Mouse (Mus musculus): ENCODE results near the gene Tctn1. TPM values are rescaled to one million over a fixed set of nuclear protein-coding genes. Genes with fewer than 3 reads are reported as not detected.

Tctn1 gene
- polyA plus RNA-seq, 1 experiment from 2014 or later, result 0.74 TPM

DNA sequence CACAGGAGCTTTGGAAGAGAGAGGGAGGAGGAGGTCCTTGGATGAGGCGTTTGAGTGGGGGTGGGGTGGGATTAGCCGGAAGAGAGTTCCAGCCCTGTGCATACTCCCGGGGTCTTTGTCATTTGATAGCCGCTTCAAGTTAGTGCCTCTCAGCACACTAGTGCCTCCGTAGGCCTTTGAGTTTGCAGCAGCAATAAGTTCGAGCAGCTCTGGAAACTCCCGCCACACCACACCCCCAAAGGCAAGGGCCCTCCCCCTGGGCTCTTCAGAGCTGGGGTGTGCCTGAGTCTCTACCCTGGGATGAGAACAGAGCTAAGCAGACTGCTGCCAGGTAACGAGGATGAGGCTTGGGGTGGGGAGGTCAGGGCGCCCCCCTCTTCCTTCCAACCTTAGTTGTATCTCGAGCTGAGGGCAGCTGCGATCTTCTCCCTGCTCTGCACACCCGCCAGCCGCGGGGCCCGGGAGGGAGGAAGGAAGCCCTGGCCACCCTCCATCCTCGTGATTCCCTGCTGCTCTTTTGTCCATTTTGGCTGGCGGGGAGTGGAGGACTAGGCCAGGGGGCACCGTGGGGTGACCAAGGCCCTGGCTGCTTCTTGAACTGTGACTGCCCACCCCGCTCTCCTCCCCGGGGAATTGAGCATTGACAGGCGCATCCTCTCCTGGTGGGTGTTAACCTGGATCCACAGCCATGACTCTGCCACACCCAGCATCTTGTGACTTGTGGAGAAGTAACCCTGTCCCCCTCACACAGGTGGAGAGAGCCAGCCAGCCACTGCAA, 54.5 kb downstream of the Tctn1 start:
- H3K9ac ChIP-seq (ENCODE audit: low read depth, low read length), result peak overlapping the region; percentile 37; the same call in 1 of the 2 replicates
- H3K4me1 ChIP-seq (ENCODE audit: control insufficient read depth, low read depth, low read length), result peaks cover 4% of the 10 kb centered on the region
- no peak overlapping the region; the same call in 1 of the 2 replicates for H3K27ac ChIP-seq (ENCODE audit: low read length)
- peak overlapping the region; percentile 42 for H3K4me2 ChIP-seq (ENCODE audit: low read depth, low read length)
- H3K4me3 ChIP-seq (ENCODE audit: low read depth, low read length), result peak overlapping the region; percentile 46
- no peaks in the 10 kb centered on the region for H3K9me3 ChIP-seq (replicated peaks; ENCODE audit: control insufficient read depth, low read length)
- WGBS (ENCODE audit: insufficient replicate concordance), result 11% methylated on average over 21 of the region's 21 CpGs
- H3K36me3 ChIP-seq (ENCODE audit: control insufficient read depth, insufficient read depth), result no peaks in the 10 kb centered on the region
- H3K27me3 ChIP-seq (ENCODE audit: control insufficient read depth, insufficient read depth, low read depth, low read length), result no peaks in the 10 kb centered on the region; the same call in 1 of the 2 replicates
- peak; percentile 16; the same call in 1 of the 2 replicates for ATAC-seq (ENCODE audit: low read depth)

DNA sequence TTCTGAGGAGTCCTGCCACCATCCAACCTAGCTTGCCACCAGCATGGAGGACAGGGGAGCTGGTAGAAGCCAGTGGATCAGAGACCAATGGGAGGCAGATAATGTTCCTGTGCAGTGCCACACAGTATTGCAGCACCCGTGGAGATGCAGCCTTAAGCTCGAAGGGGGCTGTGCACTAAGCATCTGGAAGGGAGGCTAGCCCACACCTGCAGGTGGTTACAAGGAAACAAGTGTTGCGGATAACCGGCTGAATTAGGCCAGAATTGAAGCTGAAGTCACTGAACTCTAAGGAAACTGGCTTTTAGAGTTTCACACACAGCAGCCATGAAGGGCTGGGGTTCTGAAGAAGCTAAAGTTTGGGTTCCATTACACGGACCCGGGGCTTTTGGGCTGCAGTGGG, 55.4 kb downstream of the Tctn1 start:
- Histone ChIP-seq H3K4me3 (ENCODE audit: low read depth, low read length) (no peak overlapping the region), H3K27me3 (ENCODE audit: control insufficient read depth, insufficient read depth, low read depth, low read length) (no peaks in the 10 kb centered on the region; the same call in 1 of the 2 replicates), H3K4me2 (ENCODE audit: low read depth, low read length) (no peak overlapping the region), H3K9ac (ENCODE audit: low read depth, low read length) (no peak overlapping the region), H3K36me3 (ENCODE audit: control insufficient read depth, insufficient read depth) (no peaks in the 10 kb centered on the region), H3K4me1 (ENCODE audit: control insufficient read depth, low read depth, low read length) (peaks cover 4% of the 10 kb centered on the region), H3K9me3 (replicated peaks; ENCODE audit: control insufficient read depth, low read length) (no peaks in the 10 kb centered on the region), H3K27ac (ENCODE audit: low read length) (no peak overlapping the region)
- WGBS (ENCODE audit: insufficient replicate concordance), result 61% methylated on average over 6 of the region's 6 CpGs
- no peak for ATAC-seq (ENCODE audit: low read depth)

- Histone ChIP-seq H3K27me3 (ENCODE audit: control insufficient read depth, insufficient read depth, low read depth, low read length) (no peaks in the 10 kb centered on the region; the same call in 1 of the 2 replicates), H3K4me1 (ENCODE audit: control insufficient read depth, low read depth, low read length) (peaks cover 4% of the 10 kb centered on the region), H3K36me3 (ENCODE audit: control insufficient read depth, insufficient read depth) (no peaks in the 10 kb centered on the region), H3K9me3 (replicated peaks; ENCODE audit: control insufficient read depth, low read length) (no peaks in the 10 kb centered on the region), H3K4me3 (ENCODE audit: low read depth, low read length) (no peak within 1 kb of the TSS), H3K9ac (ENCODE audit: low read depth, low read length) (no peak within 1 kb of the TSS), H3K27ac (ENCODE audit: low read length) (no peak within 1 kb of the TSS), H3K4me2 (ENCODE audit: low read depth, low read length) (no peak within 1 kb of the TSS)
- no peak for ATAC-seq (ENCODE audit: low read depth)
- 45% methylated on average over 4 of the region's 4 CpGs for WGBS (ENCODE audit: insufficient replicate concordance)
Measured at GRCm38 (mm10) chr5:122206475-122206874, 57.8 kb downstream of the Tctn1 start, which contains the start of gene Hvcn1. Gene Hvcn1, plus strand, starts transcription at chr5:122206804.

DNA sequence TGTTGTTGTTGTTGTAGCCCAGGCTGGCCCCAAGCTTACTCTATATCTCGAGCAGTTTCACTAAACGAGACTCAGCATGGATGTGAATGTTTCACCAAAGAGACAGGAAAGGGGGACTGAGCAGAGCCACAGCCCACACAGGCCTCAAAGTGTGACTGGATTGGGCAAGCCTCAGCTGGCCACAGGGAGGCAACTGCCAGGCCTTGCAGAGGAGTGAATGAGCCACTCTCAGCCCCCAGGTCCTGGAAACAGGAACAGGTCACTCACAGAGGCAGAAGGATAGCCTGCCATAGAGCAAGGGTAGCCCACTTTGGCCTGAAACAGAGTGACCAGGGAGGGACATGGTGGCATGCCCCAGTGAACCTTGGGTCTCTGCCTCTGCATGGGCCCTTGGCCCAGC, 60.1 kb downstream of the Tctn1 start:
- no peaks in the 10 kb centered on the region; the same call in 1 of the 2 replicates for H3K9me3 ChIP-seq (replicated peaks; ENCODE audit: control insufficient read depth, low read length)
- H3K36me3 ChIP-seq (ENCODE audit: control insufficient read depth, insufficient read depth), result no peaks in the 10 kb centered on the region
- ATAC-seq (ENCODE audit: low read depth), result no peak
- H3K9ac ChIP-seq (ENCODE audit: low read depth, low read length), result no peak overlapping the region
- H3K4me2 ChIP-seq (ENCODE audit: low read depth, low read length), result no peak overlapping the region
- H3K4me1 ChIP-seq (ENCODE audit: control insufficient read depth, low read depth, low read length), result no peaks in the 10 kb centered on the region
- no peak overlapping the region for H3K4me3 ChIP-seq (ENCODE audit: low read depth, low read length)
- WGBS (ENCODE audit: insufficient replicate concordance), result 34% methylated on average over 2 of the region's 2 CpGs
- no peak overlapping the region for H3K27ac ChIP-seq (ENCODE audit: low read length)
- H3K27me3 ChIP-seq (ENCODE audit: control insufficient read depth, insufficient read depth, low read depth, low read length), result no peaks in the 10 kb centered on the region

- Histone ChIP-seq H3K9me3 (replicated peaks; ENCODE audit: control insufficient read depth, low read length) (no peaks in the 10 kb centered on the region; the same call in 1 of the 2 replicates), H3K27me3 (ENCODE audit: control insufficient read depth, insufficient read depth, low read depth, low read length) (no peaks in the 10 kb centered on the region), H3K27ac (ENCODE audit: low read length) (no peak overlapping the region), H3K4me2 (ENCODE audit: low read depth, low read length) (no peak overlapping the region), H3K4me1 (ENCODE audit: control insufficient read depth, low read depth, low read length) (no peaks in the 10 kb centered on the region), H3K36me3 (ENCODE audit: control insufficient read depth, insufficient read depth) (no peaks in the 10 kb centered on the region), H3K9ac (ENCODE audit: low read depth, low read length) (no peak overlapping the region), H3K4me3 (ENCODE audit: low read depth, low read length) (no peak overlapping the region)
- WGBS (ENCODE audit: insufficient replicate concordance), result 58% methylated on average over 6 of the region's 6 CpGs
- ATAC-seq (ENCODE audit: low read depth), result no peak
Measured at GRCm38 (mm10) chr5:122201904-122202303, 62.4 kb downstream of the Tctn1 start.

- Histone ChIP-seq H3K27me3 (ENCODE audit: control insufficient read depth, insufficient read depth, low read depth, low read length) (no peaks in the 10 kb centered on the region), H3K4me3 (ENCODE audit: low read depth, low read length) (no peak overlapping the region), H3K4me1 (ENCODE audit: control insufficient read depth, low read depth, low read length) (no peaks in the 10 kb centered on the region), H3K27ac (ENCODE audit: low read length) (no peak overlapping the region), H3K4me2 (ENCODE audit: low read depth, low read length) (no peak overlapping the region), H3K36me3 (ENCODE audit: control insufficient read depth, insufficient read depth) (no peaks in the 10 kb centered on the region), H3K9me3 (replicated peaks; ENCODE audit: control insufficient read depth, low read length) (no peaks in the 10 kb centered on the region; the same call in 1 of the 2 replicates), H3K9ac (ENCODE audit: low read depth, low read length) (no peak overlapping the region)
- WGBS (ENCODE audit: insufficient replicate concordance), result 75% methylated on average over 4 of the region's 4 CpGs
- ATAC-seq (ENCODE audit: low read depth), result no peak
Measured at GRCm38 (mm10) chr5:122200872-122201271, 63.4 kb downstream of the Tctn1 start.

- no peak overlapping the region for H3K9ac ChIP-seq (ENCODE audit: low read depth, low read length)
- 27% methylated on average over 3 of the region's 4 CpGs for WGBS (ENCODE audit: insufficient replicate concordance)
- no peak overlapping the region for H3K4me3 ChIP-seq (ENCODE audit: low read depth, low read length)
- no peaks in the 10 kb centered on the region for H3K36me3 ChIP-seq (ENCODE audit: control insufficient read depth, insufficient read depth)
- 0 out of 2 replicates have a peak overlapping the region, but pooled peaks have one; percentile 20 for H3K4me2 ChIP-seq (ENCODE audit: low read depth, low read length)
- no peak for ATAC-seq (ENCODE audit: low read depth)
- H3K9me3 ChIP-seq (replicated peaks; ENCODE audit: control insufficient read depth, low read length), result no peaks in the 10 kb centered on the region
- no peak overlapping the region for H3K27ac ChIP-seq (ENCODE audit: low read length)
- H3K4me1 ChIP-seq (ENCODE audit: control insufficient read depth, low read depth, low read length), result peaks cover 6% of the 10 kb centered on the region
- H3K27me3 ChIP-seq (ENCODE audit: control insufficient read depth, insufficient read depth, low read depth, low read length), result no peaks in the 10 kb centered on the region
Measured at GRCm38 (mm10) chr5:122192347-122192746, 71.9 kb downstream of the Tctn1 start.

- Histone ChIP-seq H3K9ac (ENCODE audit: low read depth, low read length) (no peak overlapping the region), H3K4me1 (ENCODE audit: control insufficient read depth, low read depth, low read length) (peaks cover 6% of the 10 kb centered on the region), H3K36me3 (ENCODE audit: control insufficient read depth, insufficient read depth) (no peaks in the 10 kb centered on the region), H3K27ac (ENCODE audit: low read length) (no peak overlapping the region), H3K4me2 (ENCODE audit: low read depth, low read length) (no peak overlapping the region), H3K4me3 (ENCODE audit: low read depth, low read length) (no peak overlapping the region), H3K9me3 (replicated peaks; ENCODE audit: control insufficient read depth, low read length) (no peaks in the 10 kb centered on the region), H3K27me3 (ENCODE audit: control insufficient read depth, insufficient read depth, low read depth, low read length) (no peaks in the 10 kb centered on the region)
- 59% methylated on average over 12 of the region's 12 CpGs for WGBS (ENCODE audit: insufficient replicate concordance)
- no peak for ATAC-seq (ENCODE audit: low read depth)
Measured at GRCm38 (mm10) chr5:122191269-122192063, 72.8 kb downstream of the Tctn1 start.

DNA sequence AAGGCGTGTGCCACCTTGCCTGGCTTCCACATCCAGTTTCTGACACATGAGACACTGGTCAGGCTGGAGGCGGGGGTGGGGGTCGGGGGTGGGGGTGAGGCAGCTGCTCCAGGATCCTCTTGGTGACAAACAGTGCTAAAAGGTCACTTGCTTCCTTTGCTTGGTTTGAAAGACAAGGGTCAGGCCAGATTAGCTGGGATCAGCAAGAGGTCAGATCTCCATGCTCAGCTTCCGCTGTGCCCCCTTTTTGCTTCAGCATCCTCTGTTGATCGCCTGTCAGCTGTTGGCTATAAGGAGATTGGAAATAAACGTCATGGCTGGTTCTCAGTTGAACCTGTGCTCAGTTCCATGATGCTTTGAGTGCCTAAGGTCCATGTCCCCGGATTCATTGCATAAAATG, 73.8 kb downstream of the Tctn1 start:
- H3K27ac ChIP-seq (ENCODE audit: low read length), result no peak overlapping the region
- no peak overlapping the region for H3K4me2 ChIP-seq (ENCODE audit: low read depth, low read length)
- no peaks in the 10 kb centered on the region for H3K9me3 ChIP-seq (replicated peaks; ENCODE audit: control insufficient read depth, low read length)
- 51% methylated on average over 7 of the region's 7 CpGs for WGBS (ENCODE audit: insufficient replicate concordance)
- H3K4me3 ChIP-seq (ENCODE audit: low read depth, low read length), result no peak overlapping the region
- ATAC-seq (ENCODE audit: low read depth), result no peak
- H3K9ac ChIP-seq (ENCODE audit: low read depth, low read length), result no peak overlapping the region
- no peaks in the 10 kb centered on the region for H3K27me3 ChIP-seq (ENCODE audit: control insufficient read depth, insufficient read depth, low read depth, low read length)
- H3K4me1 ChIP-seq (ENCODE audit: control insufficient read depth, low read depth, low read length), result peaks cover 6% of the 10 kb centered on the region
- H3K36me3 ChIP-seq (ENCODE audit: control insufficient read depth, insufficient read depth), result no peaks in the 10 kb centered on the region

Measured in liver, embryonic 16.5 days (tissue).